9 mouse cellular contexts compared by ENCODE assay signal in genomic region chr12:13532731-13533365, GRCm38 (mm10).
DNase-seq lines count a peak whose midpoint lies in the region; ATAC-seq and TF ChIP-seq lines count a peak whose summit lies in the region.
"Had no signal": no experiment of that assay in that cellular context is flagged by ENCODE, and none has a peak within 500 bp of the region (broad histone marks: within the 10 kb centered on the region; RNA-seq: fewer than 3 reads in every experiment).

No protein-coding gene starts in this region.

- H3K4me2 ChIP-seq in forebrain, embryonic 11.5 days (ENCODE audit: low read depth, low read length, severe bottlenecking), result no peak overlapping the region
- H3K4me2 ChIP-seq in forebrain, embryonic 14.5 days (ENCODE audit: low read length), result no peak overlapping the region
- no peak overlapping the region for H3K4me2 ChIP-seq in lung, embryonic 14.5 days
- H3K4me2 ChIP-seq: heart, embryonic 13.5 days had no signal

- H3K27ac ChIP-seq in forebrain, embryonic 11.5 days (ENCODE audit: low read depth, low read length), result no peak overlapping the region
- no peak overlapping the region for H3K27ac ChIP-seq in forebrain, embryonic 14.5 days (ENCODE audit: low read depth, low read length)
- H3K27ac ChIP-seq in lung, embryonic 14.5 days (ENCODE audit: low read depth), result no peak overlapping the region
- H3K27ac ChIP-seq in bone marrow macrophage, adult 2 months (ENCODE audit: insufficient read depth, low read depth, low read length), result no peak overlapping the region
- H3K27ac ChIP-seq: heart, embryonic 13.5 days had no signal

- H3K9me3 ChIP-seq in forebrain, embryonic 11.5 days (ENCODE audit: control insufficient read depth, low read length), result no peaks in the 10 kb centered on the region
- H3K9me3 ChIP-seq in forebrain, embryonic 14.5 days (replicated peaks; ENCODE audit: control insufficient read depth, low read length), result no peaks in the 10 kb centered on the region
- H3K9me3 ChIP-seq in lung, embryonic 14.5 days (ENCODE audit: low read depth, low read length), result no peaks in the 10 kb centered on the region
- H3K9me3 ChIP-seq: heart, embryonic 13.5 days had no signal

- peak; percentile 53 for DNase-seq in forebrain, embryonic 11.5 days (ENCODE audit: low spot score)
- no peak for DNase-seq in forebrain, embryonic 14.5 days (ENCODE audit: low spot score)
- DNase-seq in lung, embryonic 14.5 days, result no peak
- no peak for DNase-seq in lung, postnatal 4 days
- peak; percentile 22 for DNase-seq in mesoderm, embryonic 11.5 days (ENCODE audit: low read depth, low spot score)
- no peak for DNase-seq in gastrocnemius, postnatal 36 days
- no peak for DNase-seq in right cerebral cortex, postnatal 10 days (ENCODE audit: low spot score in 2 of 2)

- TF ChIP-seq POLR2A in bone marrow macrophage, adult 2 months (IDR thresholded peaks at IDR 0.05; ENCODE audit: borderline replicate concordance, low read depth, low read length), result no peak

- 62% methylated on average over 1 of the region's 1 CpGs for WGBS in forebrain, embryonic 11.5 days
- WGBS in forebrain, embryonic 14.5 days, result 94% methylated on average over 1 of the region's 1 CpGs
- 75% methylated on average over 1 of the region's 1 CpGs for WGBS in lung, embryonic 14.5 days

- H3K4me3 ChIP-seq in forebrain, embryonic 11.5 days (ENCODE audit: low read depth, low read length), result no peak overlapping the region
- H3K4me3 ChIP-seq in forebrain, embryonic 14.5 days (ENCODE audit: low read depth, low read length), result no peak overlapping the region
- H3K4me3 ChIP-seq in lung, embryonic 14.5 days (ENCODE audit: low read depth, low read length), result no peak overlapping the region
- no peak overlapping the region for H3K4me3 ChIP-seq in bone marrow macrophage, adult 2 months (ENCODE audit: insufficient read depth, low read length)
- H3K4me3 ChIP-seq: heart, embryonic 13.5 days had no signal

- no peak overlapping the region for H3K9ac ChIP-seq in forebrain, embryonic 11.5 days (ENCODE audit: low read length)
- no peak overlapping the region for H3K9ac ChIP-seq in forebrain, embryonic 14.5 days (ENCODE audit: low read length)
- H3K9ac ChIP-seq in lung, embryonic 14.5 days, result no peak overlapping the region
- H3K9ac ChIP-seq: heart, embryonic 13.5 days had no signal

- H3K4me1 ChIP-seq in forebrain, embryonic 11.5 days (replicated peaks; ENCODE audit: control insufficient read depth, insufficient read depth, low read length), result no peaks in the 10 kb centered on the region
- H3K4me1 ChIP-seq in forebrain, embryonic 14.5 days (ENCODE audit: control insufficient read depth, insufficient read depth, low read length), result no peaks in the 10 kb centered on the region
- no peaks in the 10 kb centered on the region for H3K4me1 ChIP-seq in lung, embryonic 14.5 days (ENCODE audit: insufficient read depth)
- H3K4me1 ChIP-seq in bone marrow macrophage, adult 2 months (ENCODE audit: control insufficient read depth, insufficient read depth, low read length), result no peaks in the 10 kb centered on the region

- ATAC-seq in forebrain, embryonic 11.5 days (replicated peaks; ENCODE audit: low FRiP score), result no peak
- no peak for ATAC-seq in forebrain, embryonic 14.5 days
- ATAC-seq in lung, embryonic 14.5 days (ENCODE audit: insufficient read depth), result no peak

- H3K36me3 ChIP-seq in forebrain, embryonic 11.5 days (ENCODE audit: control insufficient read depth, insufficient read depth, low read length), result no peaks in the 10 kb centered on the region
- no peaks in the 10 kb centered on the region for H3K36me3 ChIP-seq in forebrain, embryonic 14.5 days (ENCODE audit: control insufficient read depth, insufficient read depth, low read length)
- H3K36me3 ChIP-seq in lung, embryonic 14.5 days (ENCODE audit: insufficient read depth), result 0 out of 2 replicates have a peak, but pooled peaks cover 6% of the 10 kb centered on the region

- no peaks in the 10 kb centered on the region for H3K27me3 ChIP-seq in forebrain, embryonic 11.5 days (ENCODE audit: control insufficient read depth, insufficient read depth, low read length)
- H3K27me3 ChIP-seq in forebrain, embryonic 14.5 days (replicated peaks; ENCODE audit: control insufficient read depth, insufficient read depth, low read length), result no peaks in the 10 kb centered on the region
- H3K27me3 ChIP-seq in lung, embryonic 14.5 days (ENCODE audit: insufficient read depth, low read length), result no peaks in the 10 kb centered on the region
- H3K27me3 ChIP-seq: heart, embryonic 13.5 days had no signal

- peak; percentile 55 for TF ChIP-seq CTCF in lung, embryonic 14.5 days (IDR thresholded peaks at IDR 0.05; ENCODE audit: low read depth)
- TF ChIP-seq CTCF in bone marrow macrophage, adult 2 months (IDR thresholded peaks at IDR 0.05; ENCODE audit: low read depth, low read length), result peak; percentile 67

- intact Hi-C loops in gastrocnemius, postnatal 36 days (cut with DNase I), result no loop called here

Comparison
In these comparisons a context has a peak if more than half of its experiments do, and no peak if none do; other contexts are left out.
1. DNase-seq: peak in forebrain, embryonic 11.5 days (single experiment) and mesoderm, embryonic 11.5 days (single experiment); none in forebrain, embryonic 14.5 days (single experiment), lung, embryonic 14.5 days (single experiment), lung, postnatal 4 days (0 of 2), gastrocnemius, postnatal 36 days (0 of 2) and right cerebral cortex, postnatal 10 days (0 of 2).